Mouse (Mus musculus) heart, postnatal 25 days (tissue): Measurements from ENCODE around the gene Traf5. TPM values are rescaled to one million over a fixed set of nuclear protein-coding genes. Genes with fewer than 3 reads are reported as not detected.

Source experiments
- DNase-seq: peaks from one replicate; pipeline ENCODE4 v3.0.0; 2022; ENCODE audit warnings: low spot score
- intact Hi-C: fragments of 180-260 bp; cut with DNase I; formaldehyde crosslinking; loops from one replicate; pipeline ENCODE4 v1.15.1; 2025
- total RNA-seq, 2 experiments: library from RNA; stranded (reverse); gene quantifications; 2 replicates each; pipeline ENCODE4 v1.2.3; 2021

The Traf5 gene
- total RNA-seq, 2 experiments from 2014 or later = 7.0 to 7.5 TPM

DNA sequence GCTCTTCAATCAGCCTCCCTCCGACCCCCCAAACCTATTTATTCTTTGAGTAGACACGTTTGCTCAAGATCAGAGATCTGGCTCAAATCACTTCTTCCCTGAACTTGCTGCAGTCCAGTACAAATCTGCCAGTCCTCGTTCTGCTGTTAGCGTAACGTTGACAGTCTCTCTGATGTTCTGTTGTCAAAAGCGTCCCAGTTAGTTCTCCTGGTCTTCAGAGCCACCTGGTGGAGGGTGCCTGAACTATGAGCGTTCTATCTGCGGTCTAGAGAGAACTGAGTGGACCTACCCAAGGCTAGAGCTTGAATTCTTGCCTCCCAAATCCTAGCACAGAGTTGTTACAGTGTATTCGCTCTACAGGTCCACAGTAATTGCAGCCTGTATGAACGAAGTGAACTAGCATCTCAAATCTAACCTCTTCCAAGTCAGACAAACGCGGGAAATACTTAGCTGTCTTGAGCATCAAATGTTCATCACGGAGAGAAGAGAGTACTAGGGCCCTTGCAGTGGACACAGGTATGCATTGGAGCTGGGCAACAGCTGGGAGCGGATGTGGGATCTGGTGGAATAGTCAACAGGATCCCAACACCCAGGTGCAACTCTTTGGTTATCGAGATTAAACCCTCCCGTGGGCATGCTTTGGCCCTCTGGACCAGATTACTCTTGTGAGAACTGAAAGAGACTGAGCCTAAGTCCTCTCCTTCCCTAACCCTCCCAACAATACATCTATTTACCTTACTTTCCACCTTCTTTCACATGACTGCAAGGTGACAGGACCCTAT, 711 bp upstream of the Traf5 start:
- intact Hi-C loops = loop anchor here (1.0 to 5.0 kb wide), 4 partner anchors 32 to 516 kb away; partner anchors contain the start of genes Dtl and Ints7
- peak; percentile 69 for DNase-seq

GRCm38 (mm10) chr1:192090689-192091567, 1.4 kb downstream of the Traf5 start:
- intact Hi-C loops = loop anchor here (5.0 kb wide), 1 partner anchor 514 kb away; the partner anchor contains the start of genes Dtl and Ints7

GRCm38 (mm10) chr1:192090281-192090680, 2.1 kb downstream of the Traf5 start:
- DNase-seq = no peak
- intact Hi-C loops = loop anchor here (5.0 kb wide), 1 partner anchor 513 kb away; the partner anchor contains the start of genes Dtl and Ints7

More at GRCm38 (mm10) chr1:192090689-192091567, 1.4 kb downstream of the Traf5 start:
- no peak for DNase-seq

- intact Hi-C loops = loop anchor here (2.0 to 5.0 kb wide), 2 partner anchors 15 to 512 kb away; partner anchors contain the start of genes Dtl and Ints7
Observed at GRCm38 (mm10) chr1:192089208-192090166, 2.9 kb downstream of the Traf5 start.

GRCm38 (mm10) chr1:192088011-192088410, 4.3 kb downstream of the Traf5 start:
- intact Hi-C loops = loop anchor here (2.0 kb wide), 1 partner anchor 13 kb away; no protein-coding TSS in a partner anchor
- DNase-seq = no peak

More at GRCm38 (mm10) chr1:192089208-192090166, 2.9 kb downstream of the Traf5 start:
- no peak for DNase-seq

GRCm38 (mm10) chr1:192087098-192087497, 5.3 kb downstream of the Traf5 start:
- intact Hi-C loops = no loop called here
- no peak for DNase-seq

- intact Hi-C loops = no loop called here
- DNase-seq = no peak
Observed at GRCm38 (mm10) chr1:192086279-192087037, 5.9 kb downstream of the Traf5 start.

DNA sequence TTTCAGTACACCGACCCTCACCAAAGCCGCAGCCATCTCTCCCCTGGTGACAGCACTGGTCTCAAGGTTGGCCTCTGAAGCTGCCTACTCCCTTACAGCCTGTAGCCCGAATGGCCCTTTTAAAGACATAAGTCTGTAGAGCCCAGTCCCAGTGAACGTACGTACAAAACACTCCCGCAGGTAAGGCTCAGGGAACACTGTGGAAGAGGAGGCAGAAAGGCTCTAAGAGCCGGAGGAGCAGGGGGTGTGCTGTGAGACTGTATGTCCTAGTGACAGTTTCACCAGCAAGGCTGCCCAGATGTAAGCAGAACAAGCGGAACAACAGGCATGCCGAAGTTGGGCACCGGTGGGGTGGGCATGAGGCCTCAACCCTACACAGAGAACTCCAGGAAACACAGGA, 7.1 kb downstream of the Traf5 start:
- intact Hi-C loops = no loop called here
- DNase-seq = no peak

GRCm38 (mm10) chr1:192082646-192083045, 9.7 kb downstream of the Traf5 start:
- no peak for DNase-seq
- intact Hi-C loops = no loop called here

DNA sequence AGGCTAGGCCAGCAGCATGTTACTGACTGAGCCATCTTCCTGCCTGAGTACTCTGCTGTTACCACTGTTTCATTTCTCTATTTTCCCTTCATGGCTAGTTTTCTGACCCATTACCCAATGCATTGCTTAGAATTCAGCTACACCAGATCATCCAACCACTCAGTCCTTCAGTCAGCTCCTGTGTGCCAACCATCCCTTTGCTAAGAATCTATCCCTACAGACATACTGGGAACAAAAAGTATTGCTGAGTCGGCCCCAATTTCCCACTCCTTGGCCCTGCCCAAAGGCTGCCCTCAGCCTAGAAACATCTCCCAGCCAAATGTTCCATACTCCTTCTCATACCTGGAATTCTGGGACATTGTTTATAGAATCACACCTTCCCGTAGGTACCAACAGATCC, 11.2 kb downstream of the Traf5 start:
- intact Hi-C loops = no loop called here
- no peak for DNase-seq

- intact Hi-C loops = no loop called here
Observed at GRCm38 (mm10) chr1:192079121-192079520, 13.2 kb downstream of the Traf5 start.

DNA sequence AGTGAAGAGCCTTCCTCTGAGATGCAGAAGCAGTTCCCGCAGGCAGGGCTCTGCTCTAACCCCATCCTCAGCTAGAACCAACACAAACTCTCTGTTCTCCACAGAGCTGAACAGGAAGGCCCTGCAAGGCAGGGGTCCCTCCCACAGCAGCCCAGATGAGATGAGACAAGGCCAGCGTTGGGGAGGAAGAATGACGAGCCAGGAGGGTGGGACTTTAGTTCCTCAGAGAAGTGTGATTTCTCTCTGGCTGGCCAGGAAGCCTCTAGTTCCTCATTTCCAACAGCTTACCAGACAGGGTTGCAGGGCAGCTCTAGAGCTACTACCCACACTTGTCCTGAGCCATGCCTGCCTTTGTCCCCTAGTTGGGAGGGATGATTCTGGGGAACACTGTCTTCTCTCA, 14.0 kb downstream of the Traf5 start:
- intact Hi-C loops = no loop called here
- DNase-seq = peak; percentile 67

More at GRCm38 (mm10) chr1:192079121-192079520, 13.2 kb downstream of the Traf5 start:
- no peak for DNase-seq

GRCm38 (mm10) chr1:192076796-192077535, 15.4 kb downstream of the Traf5 start:
- peak; percentile 47 for DNase-seq
- intact Hi-C loops = no loop called here

GRCm38 (mm10) chr1:192076101-192076500, 16.3 kb downstream of the Traf5 start:
- intact Hi-C loops = no loop called here
- no peak for DNase-seq

- DNase-seq = no peak
- intact Hi-C loops = loop anchor here (2.0 kb wide), 1 partner anchor 14 kb away; no protein-coding TSS in a partner anchor
Observed at GRCm38 (mm10) chr1:192074824-192075223, 17.5 kb downstream of the Traf5 start.

DNA sequence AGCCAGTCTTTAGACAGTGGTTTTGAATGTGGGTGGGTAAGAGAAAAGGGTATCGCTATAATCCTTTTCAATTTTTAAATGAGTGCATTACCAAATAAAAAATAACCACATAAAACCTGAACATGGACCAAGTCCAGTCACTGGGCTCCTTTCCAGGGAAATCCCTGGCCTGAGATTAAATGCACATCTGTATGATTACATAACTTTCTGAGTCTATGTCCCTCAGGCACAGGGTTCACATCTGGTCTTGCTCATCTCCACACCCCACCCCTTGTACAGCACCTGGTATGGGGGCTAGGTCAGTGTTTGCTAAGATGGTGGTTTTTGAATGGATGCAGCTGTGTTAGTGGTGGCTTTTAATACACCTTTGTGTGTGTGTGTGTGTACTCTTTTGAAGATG, 19.9 kb downstream of the Traf5 start:
- no peak for DNase-seq
- intact Hi-C loops = no loop called here

GRCm38 (mm10) chr1:192070618-192071051, 21.7 kb downstream of the Traf5 start:
- intact Hi-C loops = no loop called here

More at GRCm38 (mm10) chr1:192070618-192071051, 21.7 kb downstream of the Traf5 start:
- DNase-seq = no peak
